Mouse (Mus musculus): ENCODE measurements around the gene Cckbr. TPM values are rescaled to one million over a fixed set of nuclear protein-coding genes. Genes with fewer than 3 reads are reported as not detected.

The Cckbr gene
- polyA plus RNA-seq, 1 experiment from 2014 or later, result 0.08 TPM

DNA sequence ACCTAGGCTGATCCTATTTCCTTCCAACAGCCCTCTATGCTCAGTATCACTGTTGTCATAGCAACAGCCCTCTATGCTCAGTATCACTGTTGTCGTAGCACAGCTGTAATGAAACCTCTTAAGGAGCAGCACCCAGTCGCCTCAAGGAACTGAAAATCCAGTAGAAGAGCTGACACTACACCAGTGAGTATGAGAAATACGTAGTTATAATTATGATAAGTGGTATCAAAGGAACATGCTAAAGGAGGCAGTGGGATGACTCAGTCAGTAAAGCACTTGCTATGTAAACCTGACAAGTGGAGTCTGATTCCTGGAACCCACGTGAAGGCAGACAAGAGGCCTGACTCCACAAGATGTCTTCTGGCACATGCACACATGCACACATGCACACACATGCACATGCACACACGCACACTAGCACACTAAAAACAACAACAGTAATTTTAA is 88.3 kb downstream of the Cckbr start:
- Histone ChIP-seq H3K27me3 (replicated peaks) (no peaks in the 10 kb centered on the region), H3K4me2 (replicated peaks) (no peak overlapping the region), H3K9me3 (no peaks in the 10 kb centered on the region), H3K4me3 (replicated peaks) (no peak overlapping the region), H3K4me1 (replicated peaks) (no peaks in the 10 kb centered on the region), H3K27ac (no peak overlapping the region), H3K9ac (no peak overlapping the region), H3K36me3 (no peaks in the 10 kb centered on the region)
- WGBS, result 52% methylated on average over 5 of the region's 5 CpGs
- no peak for ATAC-seq

DNA sequence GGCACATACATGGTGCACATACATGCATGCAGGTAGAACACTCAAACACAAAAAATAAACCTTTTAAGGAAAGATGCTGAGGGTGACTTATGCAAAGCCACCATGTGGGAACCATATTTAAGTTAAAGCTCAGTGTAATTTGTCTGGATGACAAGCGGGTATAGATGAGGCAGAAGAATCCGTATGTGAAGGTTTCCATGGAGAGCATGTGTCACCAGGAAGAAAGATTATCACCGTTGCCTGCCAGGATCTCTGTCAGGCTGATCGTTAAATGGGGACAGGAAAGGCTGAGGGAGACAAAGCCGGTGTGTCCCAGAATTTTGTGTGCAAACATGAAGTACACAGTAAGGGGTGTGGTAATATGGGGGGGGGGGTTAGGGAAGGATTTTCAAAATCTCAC is 89.0 kb downstream of the Cckbr start:
- WGBS, result 36% methylated on average over 5 of the region's 5 CpGs
- no peak overlapping the region for H3K4me2 ChIP-seq (replicated peaks)
- no peaks in the 10 kb centered on the region for H3K4me1 ChIP-seq (replicated peaks)
- H3K27me3 ChIP-seq (replicated peaks), result no peaks in the 10 kb centered on the region
- H3K4me3 ChIP-seq (replicated peaks), result no peak overlapping the region
- H3K9ac ChIP-seq, result no peak overlapping the region
- H3K36me3 ChIP-seq, result no peaks in the 10 kb centered on the region
- no peak overlapping the region for H3K27ac ChIP-seq
- ATAC-seq, result no peak
- H3K9me3 ChIP-seq, result no peaks in the 10 kb centered on the region

DNA sequence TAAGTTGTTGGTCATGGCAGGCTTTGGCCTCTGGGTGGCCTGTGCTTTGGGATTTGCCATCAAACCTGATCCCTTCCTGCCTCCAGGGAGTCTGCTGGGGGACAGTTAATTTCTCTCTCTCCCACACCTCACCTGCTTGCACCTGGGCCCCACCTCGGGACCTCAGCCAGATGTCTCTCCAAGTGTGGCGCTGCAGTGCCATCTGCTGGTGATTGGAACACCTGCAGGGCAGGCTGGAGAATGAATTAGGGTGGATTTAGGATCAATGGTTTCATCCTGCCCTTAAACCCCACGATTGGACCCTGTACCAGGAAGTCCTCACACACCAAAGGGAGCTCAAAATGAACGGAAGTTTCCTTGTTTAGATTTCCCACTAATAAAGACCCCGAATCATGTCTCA is 89.6 kb downstream of the Cckbr start:
- Histone ChIP-seq H3K27me3 (replicated peaks) (no peaks in the 10 kb centered on the region), H3K36me3 (no peaks in the 10 kb centered on the region), H3K9ac (no peak overlapping the region), H3K27ac (no peak overlapping the region), H3K4me2 (replicated peaks) (no peak overlapping the region), H3K9me3 (no peaks in the 10 kb centered on the region), H3K4me3 (replicated peaks) (no peak overlapping the region), H3K4me1 (replicated peaks) (no peaks in the 10 kb centered on the region)
- peak; percentile 70 for ATAC-seq
- WGBS, result 6% methylated on average over 5 of the region's 5 CpGs

DNA sequence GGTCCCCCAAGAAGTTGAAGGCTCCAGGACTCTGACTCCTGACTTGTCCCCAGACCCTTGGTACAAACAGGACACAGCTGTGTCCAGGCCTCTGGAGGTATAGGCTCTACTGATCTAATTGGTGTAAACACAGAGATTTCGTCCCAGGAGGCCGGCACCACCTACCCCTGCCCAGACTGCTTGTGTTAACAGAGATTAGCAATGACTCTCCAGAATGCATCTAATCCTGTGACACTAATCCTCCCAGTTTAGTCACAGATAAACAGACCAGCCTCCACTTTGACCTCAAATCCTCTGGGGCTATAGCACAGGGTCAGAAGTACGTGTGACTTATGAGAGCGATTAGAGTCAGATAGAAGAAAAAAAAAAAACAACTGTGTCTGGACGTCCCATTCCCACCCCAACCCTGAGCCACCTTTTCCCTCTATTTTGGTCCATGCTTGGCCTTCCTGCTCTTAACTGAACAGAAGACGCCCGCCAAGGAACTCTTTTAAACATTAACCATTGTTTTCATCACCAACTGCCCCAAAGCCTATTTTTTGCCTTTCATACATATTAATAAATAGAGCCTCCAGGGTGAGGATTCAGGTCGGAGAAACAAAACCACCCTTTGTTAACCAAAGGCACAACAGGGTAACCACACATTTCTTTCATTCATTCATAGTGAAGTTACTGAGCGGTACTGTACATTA is 91.3 kb downstream of the Cckbr start:
- 33% methylated on average over 9 of the region's 9 CpGs for WGBS
- Histone ChIP-seq H3K27ac (no peak overlapping the region), H3K9ac (no peak overlapping the region), H3K27me3 (replicated peaks) (no peaks in the 10 kb centered on the region), H3K4me3 (replicated peaks) (no peak overlapping the region), H3K4me2 (replicated peaks) (no peak overlapping the region), H3K9me3 (no peaks in the 10 kb centered on the region), H3K36me3 (no peaks in the 10 kb centered on the region), H3K4me1 (replicated peaks) (no peaks in the 10 kb centered on the region)
- no peak for ATAC-seq

DNA sequence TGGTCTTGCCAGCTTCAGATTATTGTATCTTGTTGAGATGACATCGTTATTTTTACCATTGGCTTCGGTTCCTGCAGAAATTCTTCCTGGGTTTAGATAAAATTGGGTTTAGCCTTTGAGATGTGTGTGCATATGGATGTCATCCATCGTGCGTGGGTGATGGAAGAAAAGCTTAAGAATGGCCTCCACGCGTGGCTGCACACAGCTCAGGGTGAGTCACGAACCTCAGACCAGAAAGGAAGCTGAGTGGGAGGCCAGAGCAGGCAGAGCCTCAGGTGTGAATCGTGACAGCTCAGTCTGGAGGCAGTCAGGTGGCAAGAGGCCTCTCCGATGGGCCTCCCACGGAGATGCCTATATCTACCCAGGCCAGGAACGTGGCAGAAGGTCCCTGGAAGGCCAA is 93.8 kb downstream of the Cckbr start:
- WGBS, result 74% methylated on average over 11 of the region's 11 CpGs
- Histone ChIP-seq H3K27me3 (replicated peaks) (no peaks in the 10 kb centered on the region), H3K4me3 (replicated peaks) (no peak overlapping the region), H3K36me3 (no peaks in the 10 kb centered on the region), H3K9me3 (no peaks in the 10 kb centered on the region), H3K27ac (no peak overlapping the region), H3K4me2 (replicated peaks) (no peak overlapping the region), H3K9ac (no peak overlapping the region), H3K4me1 (replicated peaks) (no peaks in the 10 kb centered on the region)
- ATAC-seq, result no peak

DNA sequence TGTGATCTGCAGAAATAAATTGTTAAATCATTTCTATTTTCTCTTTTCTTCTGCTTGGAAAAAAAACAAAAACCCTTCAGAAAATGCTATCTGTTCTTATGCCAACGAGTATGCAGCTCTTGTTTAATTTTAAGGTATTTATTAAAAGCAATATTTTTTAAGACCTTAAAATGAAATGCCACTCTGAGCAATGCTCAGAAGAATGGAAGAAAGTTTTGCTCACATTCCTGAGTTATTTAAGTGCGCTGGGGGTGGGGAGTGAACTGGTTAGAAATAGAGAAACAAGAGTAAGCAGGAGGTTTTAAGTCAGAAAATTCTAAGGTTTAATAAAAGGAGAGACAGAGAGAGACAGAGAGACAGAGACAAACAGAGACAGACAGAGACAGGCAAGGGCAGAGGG is 94.2 kb downstream of the Cckbr start:
- no peak overlapping the region for H3K27ac ChIP-seq
- no peaks in the 10 kb centered on the region for H3K4me1 ChIP-seq (replicated peaks)
- H3K27me3 ChIP-seq (replicated peaks), result no peaks in the 10 kb centered on the region
- H3K9me3 ChIP-seq, result no peaks in the 10 kb centered on the region
- no peak overlapping the region for H3K4me2 ChIP-seq (replicated peaks)
- ATAC-seq, result no peak
- 75% methylated on average over 2 of the region's 2 CpGs for whole genome bisulfite sequencing
- H3K4me3 ChIP-seq (replicated peaks), result no peak overlapping the region
- H3K9ac ChIP-seq, result no peak overlapping the region
- H3K36me3 ChIP-seq, result no peaks in the 10 kb centered on the region

DNA sequence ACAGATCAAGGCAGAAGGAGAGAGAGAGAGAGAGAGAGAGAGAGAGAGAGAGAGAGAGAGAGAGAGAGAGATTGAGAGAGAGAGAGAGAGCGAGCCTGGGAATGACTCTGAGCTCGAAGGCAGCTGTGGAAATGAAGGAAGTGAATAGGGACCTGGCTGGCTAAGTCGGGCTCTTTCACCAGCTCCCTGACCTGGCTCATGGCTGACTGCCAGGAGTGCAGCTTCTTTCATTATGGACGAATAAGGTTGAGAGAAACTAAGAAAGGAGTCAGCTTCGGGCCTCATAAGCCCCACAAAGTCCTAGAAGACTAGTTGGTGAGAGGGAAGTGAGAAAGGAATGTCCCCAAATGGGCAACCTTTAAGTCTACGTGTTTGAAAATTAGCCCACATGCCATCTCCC is 94.7 kb downstream of the Cckbr start:
- WGBS, result 35% methylated on average over 6 of the region's 6 CpGs
- no peak overlapping the region for H3K9ac ChIP-seq
- H3K4me1 ChIP-seq (replicated peaks), result no peaks in the 10 kb centered on the region
- H3K4me3 ChIP-seq (replicated peaks), result no peak overlapping the region
- H3K27me3 ChIP-seq (replicated peaks), result no peaks in the 10 kb centered on the region
- no peaks in the 10 kb centered on the region for H3K36me3 ChIP-seq
- H3K9me3 ChIP-seq, result no peaks in the 10 kb centered on the region
- H3K27ac ChIP-seq, result no peak overlapping the region
- no peak overlapping the region for H3K4me2 ChIP-seq (replicated peaks)
- ATAC-seq, result no peak

Other genes starting within 250 kb of the Cckbr start
- not detected in 2 replicates for gene Olfr685, start 239.7 kb upstream of the Cckbr start, polyA plus RNA-seq (2015; fragmentation: Nextera tagmentation; extraction: Ambion mirVana)
- not detected in 2 replicates for gene Olfr686, start 218.2 kb upstream of the Cckbr start, polyA plus RNA-seq (2015; fragmentation: Nextera tagmentation; extraction: Ambion mirVana)
- gene Olfr688, start 137.6 kb upstream of the Cckbr start, polyA plus RNA-seq (2015; fragmentation: Nextera tagmentation; extraction: Ambion mirVana), result not detected in 2 replicates
- gene Olfr689, start 114.6 kb upstream of the Cckbr start, polyA plus RNA-seq (2015; fragmentation: Nextera tagmentation; extraction: Ambion mirVana), result not detected in 2 replicates
- not detected in 2 replicates for gene Olfr690, start 91.6 kb upstream of the Cckbr start, polyA plus RNA-seq (2015; fragmentation: Nextera tagmentation; extraction: Ambion mirVana)
- not detected in 2 replicates for gene Olfr691, start 83.5 kb upstream of the Cckbr start, polyA plus RNA-seq (2015; fragmentation: Nextera tagmentation; extraction: Ambion mirVana)
- gene Olfr692, start 57.5 kb upstream of the Cckbr start, polyA plus RNA-seq (2015; fragmentation: Nextera tagmentation; extraction: Ambion mirVana), result not detected in 2 replicates
- not detected in 2 replicates for gene Gm5901, start 50.7 kb upstream of the Cckbr start, polyA plus RNA-seq (2015; fragmentation: Nextera tagmentation; extraction: Ambion mirVana)
- 39.6 and 45.9 TPM in 2 replicates for gene Fam160a2, start 25.7 kb upstream of the Cckbr start, polyA plus RNA-seq (2015; fragmentation: Nextera tagmentation; extraction: Ambion mirVana)
- not detected in 2 replicates for gene Cnga4, start 21.2 kb upstream of the Cckbr start, polyA plus RNA-seq (2015; fragmentation: Nextera tagmentation; extraction: Ambion mirVana)
- 93.1 and 95.0 TPM in 2 replicates for gene Cavin3, start 56.6 kb downstream of the Cckbr start, polyA plus RNA-seq (2015; fragmentation: Nextera tagmentation; extraction: Ambion mirVana)
- 29.0 and 29.4 TPM in 2 replicates for gene Smpd1, start 128.6 kb downstream of the Cckbr start, polyA plus RNA-seq (2015; fragmentation: Nextera tagmentation; extraction: Ambion mirVana)
- gene Apbb1, start 155.9 kb downstream of the Cckbr start, polyA plus RNA-seq (2015; fragmentation: Nextera tagmentation; extraction: Ambion mirVana), result 36.6 and 37.8 TPM in 2 replicates
- 3.8 and 4.8 TPM in 2 replicates for gene Hpx, start 174.4 kb downstream of the Cckbr start, polyA plus RNA-seq (2015; fragmentation: Nextera tagmentation; extraction: Ambion mirVana)
- 21.4 and 24.7 TPM in 2 replicates for gene Trim3, start 207.8 kb downstream of the Cckbr start, polyA plus RNA-seq (2015; fragmentation: Nextera tagmentation; extraction: Ambion mirVana)
- 203 and 227 TPM in 2 replicates for gene Timm10b, start 214.3 kb downstream of the Cckbr start, polyA plus RNA-seq (2015; fragmentation: Nextera tagmentation; extraction: Ambion mirVana)
- gene Arfip2, start 214.7 kb downstream of the Cckbr start, polyA plus RNA-seq (2015; fragmentation: Nextera tagmentation; extraction: Ambion mirVana), result 66.0 and 72.7 TPM in 2 replicates
- gene Gm45799, start 214.8 kb downstream of the Cckbr start, polyA plus RNA-seq (2015; fragmentation: Nextera tagmentation; extraction: Ambion mirVana), result 16.2 and 39.5 TPM in 2 replicates
- 0.44 and 0.80 TPM in 2 replicates for gene Dnhd1, start 225.1 kb downstream of the Cckbr start, polyA plus RNA-seq (2015; fragmentation: Nextera tagmentation; extraction: Ambion mirVana)